Mouse (Mus musculus) erythroblast, adult 5-6 weeks (primary cell): Measurements from ENCODE around the gene Pfkl. TPM values are rescaled to one million over a fixed set of nuclear protein-coding genes. Genes with fewer than 3 reads are reported as not detected.
A peak's percentile ranks its signal among the peaks of the same experiment; 100 is the strongest.
"Not testable (repeated sequence)": the region's sequence is repeated elsewhere in the genome, so short reads cannot be mapped to it uniquely, and the experiment has no call there.

ENCODE experiments used
- ATAC-seq: replicated peaks from 2 replicates; pipeline ENCODE4 v1.8.0; 2016; ENCODE audit warnings: moderate number of reproducible peaks, mild to moderate bottlenecking, moderate TSS enrichment, inconsistent platforms; ENCODE audit not compliant: poor library complexity, low FRiP score, severe bottlenecking
- total RNA-seq, 2 experiments: library from RNA; stranded (forward) in 1 of 2; stranded (reverse) in 1 of 2; fragments of 150-400 nt in 1 of 2; fragments of 200-764, 138-1000 nt in 1 of 2; gene quantifications; 2 replicates each; pipeline versions ENCODE4 v1.2.3 to v1.2.4; 2015 to 2017; ENCODE audit warnings: low replicate concordance in 2 of 2

Gene Pfkl
- total RNA-seq, 2 experiments from 2014 or later, result 0.96 to 7.3 TPM

GRCm38 (mm10) chr10:78015489-78015888 is 5.6 kb upstream of the Pfkl start:
- ATAC-seq, result no peak

GRCm38 (mm10) chr10:78012661-78013495 is 3.0 kb upstream of the Pfkl start:
- no peak for ATAC-seq

- not testable (repeated sequence) for ATAC-seq
Observed at GRCm38 (mm10) chr10:78011116-78011515, 1.2 kb upstream of the Pfkl start.

GRCm38 (mm10) chr10:78010335-78010734 is 452 bp upstream of the Pfkl start:
- ATAC-seq, result no peak

GRCm38 (mm10) chr10:78009184-78009944 is 519 bp downstream of the Pfkl start:
- ATAC-seq, result peak; percentile 94

- no peak for ATAC-seq
Observed at GRCm38 (mm10) chr10:78008169-78008568, 1.7 kb downstream of the Pfkl start.

- no peak for ATAC-seq
Observed at GRCm38 (mm10) chr10:78007203-78007602, 2.7 kb downstream of the Pfkl start.

GRCm38 (mm10) chr10:78005791-78006438 is 4.0 kb downstream of the Pfkl start:
- no peak for ATAC-seq

- no peak for ATAC-seq
Observed at GRCm38 (mm10) chr10:78004479-78005100, 5.3 kb downstream of the Pfkl start.

GRCm38 (mm10) chr10:78002316-78002715 is 7.6 kb downstream of the Pfkl start:
- ATAC-seq, result no peak

- ATAC-seq, result no peak
Observed at GRCm38 (mm10) chr10:78001796-78002195, 8.1 kb downstream of the Pfkl start.

GRCm38 (mm10) chr10:78000200-78000599 is 9.7 kb downstream of the Pfkl start:
- ATAC-seq, result no peak

- no peak for ATAC-seq
Observed at GRCm38 (mm10) chr10:77995639-77996038, 14.2 kb downstream of the Pfkl start.

- ATAC-seq, result no peak
Observed at GRCm38 (mm10) chr10:77985775-77986174, 24.1 kb downstream of the Pfkl start.

GRCm38 (mm10) chr10:77984660-77985059 is 25.2 kb downstream of the Pfkl start:
- peak; percentile 81 for ATAC-seq

GRCm38 (mm10) chr10:77978351-77979350 is 31.2 kb downstream of the Pfkl start, which contains the start of gene 1810043G02Rik:
Gene 1810043G02Rik (plus strand): TSS chr10:77978524.
- peak; percentile 96 for ATAC-seq

- no peak for ATAC-seq
Observed at GRCm38 (mm10) chr10:77976458-77977150, 33.3 kb downstream of the Pfkl start.

- ATAC-seq, result no peak
Observed at GRCm38 (mm10) chr10:77975653-77976052, 34.2 kb downstream of the Pfkl start.
